Mouse (Mus musculus): Measurements from ENCODE around the gene Sema3f. TPM values are rescaled to one million over a fixed set of nuclear protein-coding genes. Genes with fewer than 3 reads are reported as not detected.
A peak's percentile ranks its signal among the peaks of the same experiment; 100 is the strongest.

Sema3f gene
- polyA plus RNA-seq, 1 experiment from 2014 or later, result 6.2 TPM

- Histone ChIP-seq H3K4me3 (ENCODE audit: control insufficient read depth in 1 of 2, insufficient read depth in 1 of 2, low read depth in 1 of 2, low read length in 2 of 2) (peak within 1 kb of the TSS; percentile 78 to 97), H3K27me3 (ENCODE audit: control insufficient read depth, insufficient read depth, low read length) (no peaks in the 10 kb centered on the region), H3K27ac (replicated peaks in 1 of 2; ENCODE audit: control insufficient read depth in 1 of 2, insufficient read depth in 1 of 2, low read depth in 2 of 2, low read length in 2 of 2) (peak within 1 kb of the TSS; percentile 85 to 96), H3K36me3 (ENCODE audit: control insufficient read depth, insufficient read depth, low read length) (peaks cover 21% of the 10 kb centered on the region), H3K9me3 (ENCODE audit: control insufficient read depth, low read length) (no peaks in the 10 kb centered on the region), H3K9ac (ENCODE audit: low read length) (peak within 1 kb of the TSS; percentile 95), H3K4me2 (ENCODE audit: low read length) (peak within 1 kb of the TSS; percentile 81), H3K4me1 (ENCODE audit: control insufficient read depth in 2 of 2, insufficient read depth in 2 of 2, low read length in 2 of 2) (peaks cover 32 to 42% of the 10 kb centered on the region in 2 experiments)
- ATAC-seq (ENCODE audit: insufficient number of reproducible peaks, insufficient read depth, low FRiP score, low read depth), result peak; percentile 95
- WGBS, result 4% methylated on average over 38 of the region's 38 CpGs
Observed at GRCm38 (mm10) chr9:107635279-107636028, 74.8 kb downstream of the Sema3f start, which contains the start of gene Gnai2. TSS of gene Gnai2 (minus strand) at chr9:107635367.

DNA sequence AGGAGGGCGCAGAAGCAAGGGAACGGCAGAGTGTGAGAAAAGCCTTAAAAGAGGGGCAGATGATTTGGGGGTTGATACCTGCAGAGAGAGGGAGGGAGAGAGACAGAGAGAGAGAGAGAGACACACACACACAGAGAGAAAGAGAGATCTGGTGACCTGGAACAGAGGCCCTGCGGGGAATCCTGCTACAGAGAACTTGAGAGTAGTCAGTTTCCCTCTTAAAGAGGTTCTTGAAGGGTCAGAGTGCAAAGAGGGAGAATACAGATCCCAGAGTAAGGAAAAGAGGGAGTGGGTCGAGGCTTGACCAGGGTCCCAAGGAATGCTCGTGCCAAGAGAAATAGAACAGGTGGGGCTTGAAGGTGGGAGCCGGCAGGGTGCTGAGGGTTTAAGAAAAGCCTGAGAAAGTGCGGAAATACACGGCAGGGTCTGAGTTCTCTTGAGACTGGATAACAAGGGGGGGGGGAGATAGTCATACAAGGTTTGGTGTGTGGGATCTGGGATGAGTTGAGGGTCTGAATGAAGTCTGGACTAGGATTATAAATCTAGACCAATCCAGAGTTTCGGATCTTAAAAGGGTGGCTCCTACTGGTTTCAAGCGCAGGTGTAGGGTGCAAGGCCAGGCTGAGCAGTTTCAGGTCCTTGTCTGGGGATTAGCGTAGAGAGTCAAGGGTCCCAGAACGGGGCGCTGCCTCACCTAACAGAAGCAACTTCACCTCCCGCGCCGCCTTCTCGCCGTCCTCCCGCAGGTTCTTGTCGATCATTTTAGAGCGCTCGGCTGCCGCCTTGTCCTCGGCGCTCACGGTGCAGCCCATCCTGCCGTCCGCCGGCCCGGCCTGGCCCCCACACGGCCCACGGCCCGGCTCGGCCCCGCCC is 75.6 kb downstream of the Sema3f start:
- peak overlapping the region; percentile 95 for H3K9ac ChIP-seq (ENCODE audit: low read length)
- WGBS, result under 1% methylated on average over 35 of the region's 35 CpGs
- peaks cover 24% of the 10 kb centered on the region for H3K36me3 ChIP-seq (ENCODE audit: control insufficient read depth, insufficient read depth, low read length)
- peak overlapping the region; percentile 85 to 96 for H3K27ac ChIP-seq (replicated peaks in 1 of 2; ENCODE audit: control insufficient read depth in 1 of 2, insufficient read depth in 1 of 2, low read depth in 2 of 2, low read length in 2 of 2)
- no peaks in the 10 kb centered on the region for H3K27me3 ChIP-seq (ENCODE audit: control insufficient read depth, insufficient read depth, low read length)
- no peaks in the 10 kb centered on the region for H3K9me3 ChIP-seq (ENCODE audit: control insufficient read depth, low read length)
- no peak for ATAC-seq (ENCODE audit: insufficient number of reproducible peaks, insufficient read depth, low FRiP score, low read depth)
- H3K4me3 ChIP-seq (ENCODE audit: control insufficient read depth in 1 of 2, insufficient read depth in 1 of 2, low read depth in 1 of 2, low read length in 2 of 2), result peak overlapping the region; percentile 78 to 97
- H3K4me1 ChIP-seq (ENCODE audit: control insufficient read depth in 2 of 2, insufficient read depth in 2 of 2, low read length in 2 of 2), result peaks cover 37 to 50% of the 10 kb centered on the region in 2 experiments
- peak overlapping the region; percentile 81 for H3K4me2 ChIP-seq (ENCODE audit: low read length)

GRCm38 (mm10) chr9:107633661-107634405 is 76.4 kb downstream of the Sema3f start:
- no peaks in the 10 kb centered on the region for H3K9me3 ChIP-seq (ENCODE audit: control insufficient read depth, low read length)

GRCm38 (mm10) chr9:107633091-107633660 is 77.1 kb downstream of the Sema3f start:
- H3K4me2 ChIP-seq (ENCODE audit: low read length), result peak overlapping the region; percentile 81
- peaks cover 49 to 63% of the 10 kb centered on the region in 2 experiments for H3K4me1 ChIP-seq (ENCODE audit: control insufficient read depth in 2 of 2, insufficient read depth in 2 of 2, low read length in 2 of 2)
- WGBS, result 3% methylated on average over 33 of the region's 33 CpGs
- peak overlapping the region; percentile 85 to 96 for H3K27ac ChIP-seq (replicated peaks in 1 of 2; ENCODE audit: control insufficient read depth in 1 of 2, insufficient read depth in 1 of 2, low read depth in 2 of 2, low read length in 2 of 2)
- peaks cover 32% of the 10 kb centered on the region for H3K36me3 ChIP-seq (ENCODE audit: control insufficient read depth, insufficient read depth, low read length)
- H3K27me3 ChIP-seq (ENCODE audit: control insufficient read depth, insufficient read depth, low read length), result no peaks in the 10 kb centered on the region
- H3K9ac ChIP-seq (ENCODE audit: low read length), result peak overlapping the region; percentile 95
- H3K4me3 ChIP-seq (ENCODE audit: control insufficient read depth in 1 of 2, insufficient read depth in 1 of 2, low read depth in 1 of 2, low read length in 2 of 2), result peak overlapping the region; percentile 78 to 97
- no peaks in the 10 kb centered on the region for H3K9me3 ChIP-seq (ENCODE audit: control insufficient read depth, low read length)
- ATAC-seq (ENCODE audit: insufficient number of reproducible peaks, insufficient read depth, low FRiP score, low read depth), result peak; percentile 17

More at GRCm38 (mm10) chr9:107633661-107634405, 76.4 kb downstream of the Sema3f start:
- H3K27ac ChIP-seq (replicated peaks in 1 of 2; ENCODE audit: control insufficient read depth in 1 of 2, insufficient read depth in 1 of 2, low read depth in 2 of 2, low read length in 2 of 2), result peak overlapping the region; percentile 85 to 96
- under 1% methylated on average over 15 of the region's 15 CpGs for WGBS
- H3K4me3 ChIP-seq (ENCODE audit: control insufficient read depth in 1 of 2, insufficient read depth in 1 of 2, low read depth in 1 of 2, low read length in 2 of 2), result peak overlapping the region; percentile 78 to 97
- H3K36me3 ChIP-seq (ENCODE audit: control insufficient read depth, insufficient read depth, low read length), result peaks cover 27% of the 10 kb centered on the region
- H3K4me2 ChIP-seq (ENCODE audit: low read length), result peak overlapping the region; percentile 81
- H3K4me1 ChIP-seq (ENCODE audit: control insufficient read depth in 2 of 2, insufficient read depth in 2 of 2, low read length in 2 of 2), result peaks cover 44 to 56% of the 10 kb centered on the region in 2 experiments
- no peak for ATAC-seq (ENCODE audit: insufficient number of reproducible peaks, insufficient read depth, low FRiP score, low read depth)
- H3K27me3 ChIP-seq (ENCODE audit: control insufficient read depth, insufficient read depth, low read length), result no peaks in the 10 kb centered on the region
- H3K9ac ChIP-seq (ENCODE audit: low read length), result peak overlapping the region; percentile 95

- Histone ChIP-seq H3K4me2 (ENCODE audit: low read length) (peak overlapping the region; percentile 81), H3K4me1 (ENCODE audit: control insufficient read depth in 2 of 2, insufficient read depth in 2 of 2, low read length in 2 of 2) (peaks cover 56 to 69% of the 10 kb centered on the region in 2 experiments), H3K9ac (ENCODE audit: low read length) (peak overlapping the region; percentile 95), H3K4me3 (ENCODE audit: control insufficient read depth in 1 of 2, insufficient read depth in 1 of 2, low read depth in 1 of 2, low read length in 2 of 2) (peak overlapping the region; percentile 78 to 97), H3K27ac (replicated peaks in 1 of 2; ENCODE audit: control insufficient read depth in 1 of 2, insufficient read depth in 1 of 2, low read depth in 2 of 2, low read length in 2 of 2) (peak overlapping the region; percentile 85 to 96), H3K36me3 (ENCODE audit: control insufficient read depth, insufficient read depth, low read length) (peaks cover 39% of the 10 kb centered on the region), H3K9me3 (ENCODE audit: control insufficient read depth, low read length) (no peaks in the 10 kb centered on the region), H3K27me3 (ENCODE audit: control insufficient read depth, insufficient read depth, low read length) (no peaks in the 10 kb centered on the region)
- WGBS, result 62% methylated on average over 6 of the region's 6 CpGs
- no peak for ATAC-seq (ENCODE audit: insufficient number of reproducible peaks, insufficient read depth, low FRiP score, low read depth)
Observed at GRCm38 (mm10) chr9:107632478-107632877, 77.8 kb downstream of the Sema3f start.

DNA sequence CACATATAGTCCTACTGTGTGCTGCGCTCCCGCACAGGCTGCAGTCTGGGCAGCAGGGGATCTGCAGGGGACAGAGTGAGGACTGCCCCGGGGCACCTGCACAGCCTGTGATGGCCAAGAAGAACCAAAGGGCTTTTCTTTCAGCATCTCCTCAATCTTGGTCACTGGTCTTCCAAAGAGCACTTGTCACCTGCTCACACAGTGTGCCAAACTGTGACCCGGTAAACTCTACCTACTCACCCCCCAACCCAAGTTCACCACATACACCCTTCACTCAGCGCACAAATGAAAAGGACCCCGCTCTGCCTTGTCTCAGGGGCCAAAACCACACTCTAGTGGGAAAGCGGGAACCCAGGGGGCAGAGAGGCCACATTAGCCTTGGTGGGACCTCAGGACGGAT is 78.4 kb downstream of the Sema3f start:
- no peak overlapping the region for H3K4me3 ChIP-seq (ENCODE audit: control insufficient read depth in 1 of 2, insufficient read depth in 1 of 2, low read depth in 1 of 2, low read length in 2 of 2)
- ATAC-seq (ENCODE audit: insufficient number of reproducible peaks, insufficient read depth, low FRiP score, low read depth), result no peak
- peaks cover 41% of the 10 kb centered on the region for H3K36me3 ChIP-seq (ENCODE audit: control insufficient read depth, insufficient read depth, low read length)
- H3K27me3 ChIP-seq (ENCODE audit: control insufficient read depth, insufficient read depth, low read length), result no peaks in the 10 kb centered on the region
- H3K4me2 ChIP-seq (ENCODE audit: low read length), result peak overlapping the region; percentile 81
- H3K27ac ChIP-seq (replicated peaks in 1 of 2; ENCODE audit: control insufficient read depth in 1 of 2, insufficient read depth in 1 of 2, low read depth in 2 of 2, low read length in 2 of 2), result peak overlapping the region in 1 of 2 experiments; percentile 96; a peak in 2 of 4 replicates
- WGBS, result 93% methylated on average over 8 of the region's 8 CpGs
- H3K9ac ChIP-seq (ENCODE audit: low read length), result peak overlapping the region; percentile 95
- no peaks in the 10 kb centered on the region for H3K9me3 ChIP-seq (ENCODE audit: control insufficient read depth, low read length)
- peaks cover 57 to 69% of the 10 kb centered on the region in 2 experiments for H3K4me1 ChIP-seq (ENCODE audit: control insufficient read depth in 2 of 2, insufficient read depth in 2 of 2, low read length in 2 of 2)

All from heart, embryonic 14.5 days (tissue).